Mouse (Mus musculus) spleen, postnatal 14 days (tissue): ENCODE measurements around the gene Rae1.

Experiments used
- DNase-seq, 2 experiments: peaks; one replicate each; pipeline ENCODE4 v3.0.0; 2021 to 2022; ENCODE audit warnings: low spot score in 2 of 2

The Rae1 gene

GRCm38 (mm10) chr2:173048041-173048745, 48.3 kb downstream of the Rae1 start:
- no peak for DNase-seq

- DNase-seq: no peak
Observed at GRCm38 (mm10) chr2:173049231-173049630, 49.3 kb downstream of the Rae1 start.

- no peak for DNase-seq
Observed at GRCm38 (mm10) chr2:173049817-173050216, 49.9 kb downstream of the Rae1 start.

GRCm38 (mm10) chr2:173050604-173051382, 50.9 kb downstream of the Rae1 start:
- peak in 1 of 2 experiments; percentile 4 for DNase-seq

DNA sequence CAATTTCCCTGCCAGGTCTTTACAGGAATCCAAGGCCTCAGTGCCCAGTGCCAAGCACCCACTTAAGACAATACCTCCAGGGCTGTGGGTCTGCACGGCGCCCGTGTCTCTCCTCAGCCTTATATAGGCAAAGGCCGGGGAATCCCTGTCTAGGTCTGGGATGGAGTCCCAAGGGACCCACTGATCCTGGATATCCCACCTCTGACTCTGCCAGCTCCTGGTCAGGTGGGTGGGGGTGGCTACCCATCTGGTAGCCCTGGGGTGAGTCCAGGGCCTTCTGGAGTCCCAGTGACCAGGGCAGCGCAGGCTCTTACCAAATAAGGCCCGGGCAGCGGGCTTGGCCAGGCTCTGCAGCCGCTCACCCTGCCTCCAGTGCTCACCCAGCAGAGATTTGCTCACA, 53.0 kb downstream of the Rae1 start:
- DNase-seq: peak in 1 of 2 experiments; percentile 6

- DNase-seq: peak in 1 of 2 experiments; percentile 45
Observed at GRCm38 (mm10) chr2:173053846-173054245, 53.9 kb downstream of the Rae1 start.

- no peak for DNase-seq
Observed at GRCm38 (mm10) chr2:173056303-173056881, 56.5 kb downstream of the Rae1 start.

DNA sequence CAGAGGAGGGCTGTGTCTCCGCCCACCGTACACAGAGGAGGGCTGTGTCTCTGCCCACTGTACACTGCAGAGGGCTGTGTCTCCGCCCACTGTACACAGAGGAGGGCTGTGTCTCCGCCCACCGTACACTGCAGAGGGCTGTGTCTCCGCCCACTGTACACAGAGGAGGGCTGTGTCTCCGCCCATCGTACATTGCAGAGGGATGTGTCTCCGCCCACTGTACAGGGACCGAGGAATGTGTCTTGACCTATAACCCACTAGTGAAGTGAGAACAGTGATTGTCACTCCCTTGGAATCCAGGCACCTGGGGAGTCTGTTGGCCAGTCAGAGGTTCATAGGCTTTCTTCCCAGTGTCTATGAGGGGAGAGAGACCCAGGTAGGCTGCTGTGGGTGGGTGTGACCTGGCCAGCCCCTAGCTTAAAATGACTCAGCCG, 57.0 kb downstream of the Rae1 start:
- DNase-seq: no peak

GRCm38 (mm10) chr2:173057623-173058022, 57.7 kb downstream of the Rae1 start:
- no peak for DNase-seq

DNA sequence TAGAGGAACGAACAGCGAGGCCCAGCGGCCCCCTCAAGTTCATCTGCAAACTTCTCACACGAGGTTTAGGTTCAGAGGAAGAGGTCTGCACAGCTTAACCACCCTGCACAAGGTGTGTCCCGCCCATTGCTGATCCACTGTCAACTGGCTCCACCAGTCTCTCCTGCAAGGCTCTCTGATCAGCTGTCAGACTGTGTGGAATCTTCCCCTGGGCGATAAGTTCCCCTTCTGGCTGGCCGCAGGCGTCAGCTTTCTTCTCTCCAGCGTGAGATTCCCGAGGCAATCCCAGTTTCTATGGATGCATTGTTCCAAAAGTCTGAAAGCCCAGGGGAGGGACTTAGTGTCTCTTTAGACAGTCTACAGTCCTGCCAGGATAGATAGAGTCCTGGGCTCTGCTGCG, 58.3 kb downstream of the Rae1 start:
- DNase-seq: no peak

DNA sequence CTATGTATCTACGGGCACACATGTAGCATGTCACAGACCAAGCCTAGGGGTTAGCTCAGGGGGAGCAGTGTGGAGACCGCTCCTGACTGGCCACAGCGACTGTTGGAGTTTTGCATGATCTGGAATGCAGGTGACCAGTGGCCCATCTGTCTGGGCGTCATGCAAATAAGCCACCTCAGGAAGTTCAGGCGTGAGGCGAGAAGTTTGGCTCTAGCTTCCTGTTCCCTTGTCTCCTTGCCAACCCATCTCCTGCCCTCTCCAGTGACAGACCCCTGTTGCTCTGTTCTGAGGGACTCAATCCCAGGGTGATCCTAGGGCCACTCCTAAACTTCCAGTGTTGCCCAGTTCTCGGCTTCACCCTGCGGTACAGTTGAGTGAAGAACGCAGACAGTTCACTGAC, 60.5 kb downstream of the Rae1 start:
- no peak for DNase-seq

DNA sequence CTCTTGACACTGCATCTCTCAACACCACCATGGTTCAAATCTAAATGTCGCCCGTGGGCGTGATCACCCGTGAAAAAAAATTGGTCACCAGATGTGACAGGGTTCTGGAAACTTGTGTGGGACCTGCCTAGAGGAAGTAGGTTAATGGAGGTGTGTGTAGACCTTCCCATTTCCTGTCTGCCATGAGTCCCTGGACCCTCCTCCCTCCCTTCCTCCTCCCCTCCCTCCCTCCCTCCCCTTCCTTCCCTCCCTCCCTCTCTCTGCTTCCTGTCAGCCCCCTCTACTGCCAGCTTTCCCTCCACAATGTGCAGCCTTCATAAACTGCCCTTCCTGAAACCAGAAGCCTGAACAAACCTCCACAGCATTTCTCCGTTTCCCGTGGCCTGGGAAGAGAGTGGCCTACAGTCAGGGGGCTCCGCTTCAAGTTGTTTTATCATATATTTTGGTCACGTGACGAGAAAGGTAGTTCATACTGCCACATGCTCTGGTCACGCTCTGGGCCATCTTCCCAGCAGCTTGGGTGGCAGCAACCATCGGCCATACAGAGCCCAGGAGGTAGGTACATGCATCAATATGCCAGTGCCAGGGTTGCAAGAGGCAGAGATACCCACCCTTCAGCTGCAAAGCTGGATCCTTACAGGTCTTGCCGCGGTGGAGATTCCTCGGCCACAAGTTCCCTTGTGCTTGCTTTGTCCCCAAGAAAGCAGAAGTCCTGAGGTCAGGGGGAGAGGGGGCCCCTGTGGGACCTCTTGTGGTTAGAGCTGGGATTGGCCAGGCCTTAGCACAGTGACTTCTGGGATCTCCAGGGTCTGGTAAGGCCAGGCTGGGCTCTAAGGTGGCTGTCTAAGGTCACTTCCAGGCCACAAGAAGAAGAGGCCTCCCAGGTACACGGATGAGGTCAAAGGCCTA, 61.8 kb downstream of the Rae1 start:
- DNase-seq: peak in 1 of 2 experiments; percentile 50

DNA sequence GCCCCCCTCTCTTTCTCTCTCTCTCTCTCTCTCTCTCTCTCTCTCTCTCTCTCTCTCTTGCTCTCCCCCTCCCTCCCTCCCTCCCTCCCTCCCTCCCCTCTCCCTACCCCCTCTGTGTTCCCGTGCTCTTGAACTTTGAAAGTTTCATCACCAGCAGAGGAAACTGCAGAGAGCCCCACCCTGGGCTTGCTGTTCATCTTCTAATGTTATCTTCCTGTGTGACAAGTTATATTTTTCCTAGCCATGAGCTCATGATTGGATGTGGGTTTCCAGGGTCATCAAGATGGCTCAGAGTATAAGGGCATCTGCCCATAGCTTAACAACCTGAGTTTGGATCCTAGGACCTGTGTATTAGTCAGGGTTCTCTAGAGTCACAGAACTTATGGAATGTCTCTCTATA, 63.3 kb downstream of the Rae1 start:
- no peak for DNase-seq

GRCm38 (mm10) chr2:173064864-173065263, 64.9 kb downstream of the Rae1 start:
- DNase-seq: no peak
